Mouse (Mus musculus): ENCODE measurements at regions not wholly inside any gene's neighbourhood (a gene's known extent, or its start where the extent isn't known, plus 50 kb on each side); places are given as distances from the start of the nearest gene placed in this dataset.

DNA sequence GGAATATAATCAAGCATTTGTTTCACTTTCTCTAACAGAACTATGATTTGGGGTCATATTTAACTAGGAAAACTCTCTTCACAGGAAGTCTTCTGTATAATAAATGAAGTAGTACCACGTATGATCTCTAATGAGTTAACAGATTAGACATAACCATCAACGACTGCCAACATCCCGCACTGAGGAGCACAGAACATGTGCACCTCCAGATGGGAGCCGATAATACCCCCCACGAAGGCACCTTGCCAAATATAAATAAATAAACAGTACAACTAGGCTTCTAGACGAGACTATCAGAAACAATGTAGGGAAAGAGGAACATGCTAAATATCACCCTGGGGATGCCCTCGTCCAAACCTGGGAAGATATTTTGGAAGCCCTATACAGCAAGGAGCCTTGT is 114.8 kb upstream of the Cited2 start:
- no peak for DNase-seq

DNA sequence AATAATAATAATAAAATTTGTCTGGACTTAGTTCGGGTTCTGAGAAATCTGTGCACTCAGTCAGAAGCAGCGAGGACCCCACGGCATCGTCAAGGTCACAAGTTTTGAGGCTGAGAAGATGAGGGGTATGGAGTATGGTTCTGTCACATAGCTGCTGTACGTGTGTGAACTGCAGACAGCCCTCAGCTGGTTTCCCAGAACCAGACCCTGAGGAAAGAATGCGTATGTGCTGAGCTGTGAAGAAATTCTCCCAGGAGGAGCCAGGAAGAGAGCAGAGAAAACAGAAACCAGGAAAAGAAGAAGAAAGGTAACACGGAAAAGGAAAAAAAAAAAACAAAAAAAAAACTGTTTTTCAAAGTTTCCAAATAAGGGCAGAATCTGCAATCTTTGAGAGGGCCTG is 112.4 kb upstream of the Cited2 start:
- no peak for DNase-seq

DNA sequence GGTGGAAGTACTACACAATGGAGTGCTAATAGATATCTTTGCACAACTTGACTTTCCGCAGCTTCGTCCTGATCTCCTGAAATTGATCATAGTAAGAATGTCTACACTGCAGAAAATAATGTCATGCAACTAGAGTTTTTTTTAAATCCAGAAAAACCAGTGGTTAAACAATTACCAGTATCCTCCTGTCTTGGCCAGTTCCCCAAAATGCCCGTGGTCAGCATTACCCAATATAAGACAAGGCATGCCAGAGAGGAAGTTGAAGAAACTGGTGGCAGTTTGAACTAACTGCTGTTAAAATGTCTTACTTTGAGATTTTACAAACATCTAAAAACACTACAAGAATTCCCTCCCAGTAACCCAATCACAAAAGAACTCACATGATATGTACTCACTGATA is 109.7 kb upstream of the Cited2 start:
- DNase-seq, result peak in 1 of 2 experiments; percentile 28

DNA sequence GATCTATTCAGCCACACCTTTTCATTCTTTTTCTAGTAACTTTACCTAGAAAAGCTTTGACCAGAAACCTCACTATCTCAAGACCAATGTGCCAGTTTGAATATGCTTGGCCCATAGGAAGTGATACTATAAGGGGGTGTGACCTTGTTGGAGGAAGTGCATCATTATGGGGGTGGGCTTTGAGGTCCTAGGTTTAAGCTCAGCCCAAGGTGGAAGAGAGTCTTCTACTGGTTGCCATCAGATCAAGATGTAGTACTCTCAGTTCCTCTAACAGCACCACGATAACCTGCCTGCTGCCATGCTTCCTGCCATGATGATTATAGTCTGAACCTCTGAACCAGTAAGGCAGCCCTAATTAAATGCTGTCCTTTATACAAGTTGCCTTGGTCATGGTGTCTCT is 105.0 kb upstream of the Cited2 start:
- no peak for DNase-seq

DNA sequence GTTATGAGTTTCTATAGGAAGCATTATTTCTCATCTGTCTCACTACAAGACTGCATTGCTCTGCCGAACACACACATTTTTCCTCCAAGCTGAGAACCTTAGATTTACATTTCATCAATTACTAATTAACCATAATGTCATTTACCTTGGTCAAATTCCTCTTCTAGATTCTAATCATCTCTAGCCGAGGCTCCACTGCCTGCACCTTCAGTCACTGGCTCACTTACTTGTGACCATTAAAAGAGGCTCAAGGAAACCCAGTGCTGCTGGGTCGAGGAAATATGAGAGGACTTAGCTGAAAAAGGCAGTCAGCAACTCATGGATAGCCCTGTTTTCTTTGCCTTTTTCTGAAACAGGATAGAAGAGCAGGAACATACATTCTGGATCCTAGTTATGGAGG is 103.4 kb upstream of the Cited2 start:
- no peak for DNase-seq

DNA sequence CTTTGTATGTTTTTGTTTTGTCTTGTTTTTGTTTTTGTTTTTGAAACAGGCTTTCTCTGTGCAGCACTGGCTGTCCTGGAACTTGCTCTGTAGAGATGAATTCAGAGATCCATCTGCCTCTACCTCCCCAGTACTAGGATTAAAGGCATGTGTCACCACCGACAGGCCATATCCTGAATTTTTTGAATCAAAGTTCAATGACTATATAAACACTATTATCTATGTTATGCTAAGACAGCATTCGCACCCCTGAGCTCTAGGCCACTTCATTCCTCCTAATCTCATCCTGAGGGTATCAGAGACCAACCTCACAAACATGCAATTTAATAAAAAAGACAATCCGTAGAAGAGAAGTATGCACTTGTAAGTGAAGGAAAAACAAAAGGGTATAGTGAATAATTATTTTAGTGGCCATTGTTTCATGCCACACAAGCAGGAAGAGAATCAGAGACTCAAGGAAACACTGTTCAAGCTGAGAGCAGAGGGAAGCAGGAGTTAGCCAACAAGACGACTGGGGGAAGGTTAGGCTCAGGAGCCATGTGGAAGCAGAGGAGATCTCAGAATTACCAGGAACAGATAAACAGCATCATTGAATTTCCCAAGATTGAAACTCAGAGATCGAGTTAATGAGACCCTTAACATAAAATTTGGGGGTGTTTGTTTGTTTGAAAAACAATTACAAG is 101.2 kb upstream of the Cited2 start:
- no peak for DNase-seq

DNA sequence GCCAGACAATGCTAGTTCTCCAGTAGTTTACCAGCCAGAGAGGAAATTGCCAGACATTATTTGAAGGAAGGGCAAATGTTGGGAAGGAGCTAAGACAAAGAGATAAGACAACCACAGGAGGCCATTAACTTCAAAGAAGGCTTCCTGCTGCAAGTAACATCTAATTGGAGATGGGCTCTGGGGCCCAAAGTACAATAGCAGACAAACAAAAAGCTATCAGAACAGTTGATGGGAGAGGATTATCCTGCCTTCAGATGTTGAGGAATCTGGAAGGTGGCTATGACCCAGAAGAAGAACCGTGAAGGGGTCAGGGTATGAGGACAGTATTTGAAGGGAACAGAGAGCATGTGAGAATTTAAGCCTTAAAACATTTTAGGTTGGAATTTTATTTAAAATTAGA is 100.2 kb upstream of the Cited2 start:
- no peak for DNase-seq

DNA sequence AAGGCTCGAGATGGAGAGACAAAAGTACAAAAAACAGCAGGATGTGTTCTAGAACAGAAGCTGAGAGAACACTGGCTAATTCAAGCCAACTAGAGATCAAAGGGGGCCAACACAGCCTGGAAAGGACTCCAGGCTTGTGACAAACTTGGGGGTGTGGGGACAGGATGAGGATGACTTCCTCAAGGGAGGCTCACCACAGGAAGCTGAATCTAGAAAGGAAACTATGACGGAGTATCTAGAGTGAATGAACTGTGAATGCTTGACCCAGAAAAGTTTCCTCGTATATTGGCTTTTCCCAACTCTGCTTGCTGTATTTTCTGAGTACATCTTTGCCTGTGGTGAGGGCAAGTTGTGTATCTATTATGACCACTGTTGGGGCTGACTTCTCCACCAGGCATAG is 93.3 kb upstream of the Cited2 start:
- no peak for DNase-seq

DNA sequence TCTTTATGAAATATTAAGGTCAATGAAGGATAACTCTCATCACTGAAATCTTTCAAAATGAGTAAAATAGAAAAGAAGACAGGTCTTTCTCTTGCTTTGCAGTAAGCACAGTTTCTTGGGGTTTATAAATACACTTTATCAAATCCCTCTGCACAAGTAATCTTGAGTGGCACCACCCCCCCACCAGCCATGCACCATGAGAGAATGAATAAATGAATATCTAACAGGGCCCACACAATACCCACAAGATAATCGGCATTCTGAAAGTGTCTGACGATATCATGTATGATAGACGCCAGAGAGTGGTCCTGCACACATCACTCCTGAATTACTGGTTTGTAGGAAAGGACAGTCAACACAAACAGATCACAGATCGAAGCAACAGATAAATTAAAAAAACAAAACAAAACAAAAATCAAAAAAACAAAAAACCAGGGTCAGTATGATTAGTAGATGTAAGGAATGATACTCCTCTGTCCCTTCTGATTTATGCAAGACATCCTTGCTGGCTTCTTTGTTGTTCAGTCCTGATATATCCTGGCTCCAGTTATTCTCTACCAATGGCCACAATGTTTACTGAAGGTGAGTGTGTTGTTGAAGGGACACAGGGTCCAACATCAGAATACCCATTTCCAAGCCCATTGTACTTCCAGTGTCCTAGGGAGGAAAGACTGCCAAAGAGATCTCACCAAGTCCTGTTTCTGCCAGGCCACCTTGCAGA is 92.0 kb upstream of the Cited2 start:
- DNase-seq, result no peak

DNA sequence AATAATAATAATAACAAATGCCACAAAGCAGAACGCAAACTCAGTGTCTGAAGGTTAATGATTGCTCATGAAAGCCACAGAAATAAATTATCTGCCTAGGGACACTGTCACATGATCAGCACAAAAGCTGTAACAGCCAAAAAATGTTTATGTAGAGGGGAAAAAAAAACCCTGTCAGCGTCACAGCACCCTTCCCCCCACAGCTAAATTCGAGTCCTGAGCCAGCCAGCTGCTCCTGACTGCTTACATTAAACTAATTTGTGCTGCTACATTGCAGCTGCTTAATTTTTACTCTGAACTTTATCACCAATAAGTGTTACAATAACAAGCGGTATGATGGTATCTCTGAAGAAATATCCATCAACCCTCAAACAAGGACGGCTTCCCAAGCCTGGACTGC is 91.2 kb upstream of the Cited2 start:
- peak; percentile 52 to 73 for DNase-seq

DNA sequence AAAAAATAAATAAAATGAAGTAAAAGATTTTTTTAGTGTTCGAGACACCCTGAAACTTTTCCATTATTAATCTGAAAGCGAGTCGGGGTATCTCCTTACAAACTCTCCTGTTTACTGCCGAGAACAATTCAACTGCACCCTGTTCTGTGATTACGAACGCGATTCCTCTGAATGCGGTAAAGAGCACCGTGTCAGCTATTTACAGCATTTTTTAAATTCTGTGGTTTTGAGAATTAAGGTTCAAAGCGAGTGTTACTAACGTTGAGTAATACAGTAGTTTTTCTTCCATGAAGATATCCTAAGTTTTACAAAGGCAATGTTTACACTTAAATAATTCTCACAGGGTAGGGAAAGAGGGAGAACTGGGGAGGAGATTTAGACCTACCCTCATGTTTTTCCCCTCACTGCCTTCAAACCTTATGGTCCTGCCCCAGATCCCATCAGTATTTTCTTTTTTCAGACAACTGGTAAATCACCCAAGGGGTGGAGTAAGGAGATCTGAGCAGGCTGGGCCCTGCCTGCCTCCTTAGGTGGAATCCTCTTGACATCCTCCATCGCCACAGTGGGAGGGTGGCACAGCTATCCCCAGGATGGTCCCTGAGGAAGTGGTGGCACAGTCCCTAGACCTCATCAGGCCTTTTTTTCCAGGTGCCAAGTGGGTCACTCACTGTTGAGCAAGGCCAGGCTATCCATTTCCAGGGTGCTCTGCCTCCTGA is 89.9 kb upstream of the Cited2 start:
- no peak for DNase-seq

DNA sequence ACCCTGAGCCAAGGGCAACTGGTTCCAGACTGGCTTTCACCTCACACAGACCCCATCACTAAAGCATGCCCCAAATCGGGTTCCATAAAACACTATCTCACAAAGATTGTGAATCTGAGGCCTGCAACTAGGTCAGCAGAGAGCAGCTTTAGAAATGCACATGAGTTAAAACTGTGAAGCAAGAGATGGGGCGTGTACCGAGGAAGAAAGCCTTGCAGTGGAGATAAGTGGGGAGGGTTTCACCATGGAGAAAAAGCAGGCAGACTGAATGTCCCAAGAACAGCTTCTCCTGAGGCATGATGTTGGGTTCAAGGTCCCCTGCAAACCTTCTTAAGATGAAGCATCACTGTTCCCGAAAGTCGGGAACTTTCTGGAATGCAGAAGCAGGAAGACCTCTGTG is 77.7 kb upstream of the Cited2 start:
- no peak for DNase-seq

DNA sequence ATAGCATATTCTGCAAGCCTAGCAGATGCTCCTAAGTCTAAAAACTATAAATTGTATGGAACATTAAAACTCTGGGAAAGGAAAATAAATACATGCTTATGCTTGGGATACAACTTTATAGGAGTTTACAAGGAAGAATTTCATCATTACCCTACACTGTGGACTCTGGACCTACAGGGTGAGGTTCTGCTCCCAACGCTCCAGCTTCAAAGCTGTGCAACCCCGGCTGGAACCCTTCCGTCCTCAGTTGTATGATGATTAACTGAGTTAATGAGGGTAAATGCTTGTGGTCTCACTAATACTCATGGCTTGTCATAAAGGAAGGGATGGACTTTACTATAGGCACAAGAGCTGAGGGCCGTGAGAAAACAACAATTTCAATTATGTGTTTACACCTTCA is 76.6 kb upstream of the Cited2 start:
- DNase-seq, result no peak

DNA sequence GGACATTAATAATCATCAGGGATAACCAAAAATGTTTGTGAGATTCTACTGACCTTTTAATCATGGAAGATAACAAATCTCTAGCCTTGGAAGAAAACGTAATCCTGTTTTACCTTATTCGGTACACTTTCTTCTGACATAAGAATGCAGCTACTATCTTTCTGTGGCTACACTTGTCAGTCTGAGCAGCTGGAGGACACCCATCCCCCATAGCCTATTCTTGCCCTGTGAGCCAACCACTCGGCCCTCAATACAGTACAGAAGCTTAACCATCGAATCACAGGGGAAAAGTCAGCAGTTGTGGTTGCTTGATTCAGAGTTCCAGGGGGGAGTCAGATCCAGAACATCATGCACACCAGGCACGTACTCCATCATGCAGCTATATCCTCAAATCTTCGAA is 74.9 kb upstream of the Cited2 start:
- no peak for DNase-seq

DNA sequence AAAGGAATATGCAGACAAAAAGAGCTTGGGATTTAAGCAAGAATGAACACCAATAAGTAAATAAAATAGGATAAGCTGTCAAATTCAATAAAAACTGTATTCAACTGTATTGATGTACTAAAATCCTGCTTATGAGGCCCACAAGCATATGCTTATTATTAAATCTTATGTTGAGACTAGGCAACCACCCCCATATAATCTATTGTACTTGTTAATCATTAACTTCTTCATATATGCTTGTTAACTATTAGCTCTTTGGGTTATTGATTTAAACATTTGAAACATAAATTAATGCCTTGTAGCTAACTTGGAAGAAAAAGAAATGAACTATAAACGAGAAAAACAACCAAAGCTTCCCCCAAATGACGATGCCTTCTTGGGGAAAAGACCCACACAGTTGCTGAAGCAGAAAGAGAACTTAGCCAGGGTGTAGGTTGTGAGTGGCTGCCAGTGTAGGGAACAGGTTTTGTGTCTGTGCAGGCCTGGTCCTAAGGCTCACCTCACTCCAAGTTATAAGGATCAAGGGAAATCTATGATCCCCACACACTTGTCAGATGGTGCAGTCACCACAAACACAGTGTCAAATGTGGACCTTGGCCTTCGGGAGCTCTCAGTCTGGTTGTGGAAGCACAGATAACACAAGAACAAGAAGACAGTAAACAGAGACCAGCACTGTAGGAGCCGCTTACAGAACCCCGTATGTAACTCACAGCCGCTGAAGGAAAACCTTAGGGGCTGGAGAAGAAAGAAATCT is 71.8 kb upstream of the Cited2 start:
- DNase-seq, result no peak

DNA sequence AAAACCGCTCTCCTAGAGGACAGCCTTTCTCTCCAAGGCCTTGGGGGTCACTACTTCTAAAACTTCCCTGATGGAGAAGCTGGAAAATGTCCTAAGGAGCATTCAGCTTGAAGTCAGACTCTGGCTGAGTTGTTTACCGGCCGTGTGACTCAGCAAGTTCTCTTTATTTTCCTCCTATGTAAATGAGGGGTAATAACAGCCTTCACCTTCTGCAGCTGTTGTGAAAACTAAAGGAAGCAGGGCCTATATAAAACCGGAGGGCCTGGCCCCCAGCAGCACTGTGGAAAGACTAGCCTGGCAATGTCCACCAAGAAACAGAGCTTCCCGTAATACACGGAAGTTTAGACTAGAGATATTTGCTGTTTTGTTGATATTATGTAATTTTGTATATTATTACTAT is 69.7 kb upstream of the Cited2 start:
- no peak for DNase-seq

DNA sequence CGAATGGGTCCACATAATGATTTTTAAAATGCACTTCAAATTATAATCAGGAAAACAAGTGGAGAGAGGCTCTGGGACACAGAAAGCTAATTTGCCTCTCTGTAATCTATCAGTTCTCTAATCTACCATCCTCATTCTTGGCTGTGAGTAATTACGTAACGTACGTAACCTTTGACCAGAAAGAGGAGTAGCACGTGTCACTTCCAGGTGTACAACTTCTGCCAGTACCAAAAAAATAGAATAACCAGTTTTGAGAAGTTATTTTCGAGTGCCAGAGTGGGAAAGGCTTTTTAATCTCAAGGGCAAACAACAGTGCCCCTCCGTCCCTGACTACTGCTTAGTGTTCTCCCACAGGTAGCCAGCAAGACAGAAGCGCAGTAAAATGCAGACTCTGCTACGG is 69.2 kb upstream of the Cited2 start:
- no peak for DNase-seq

DNA sequence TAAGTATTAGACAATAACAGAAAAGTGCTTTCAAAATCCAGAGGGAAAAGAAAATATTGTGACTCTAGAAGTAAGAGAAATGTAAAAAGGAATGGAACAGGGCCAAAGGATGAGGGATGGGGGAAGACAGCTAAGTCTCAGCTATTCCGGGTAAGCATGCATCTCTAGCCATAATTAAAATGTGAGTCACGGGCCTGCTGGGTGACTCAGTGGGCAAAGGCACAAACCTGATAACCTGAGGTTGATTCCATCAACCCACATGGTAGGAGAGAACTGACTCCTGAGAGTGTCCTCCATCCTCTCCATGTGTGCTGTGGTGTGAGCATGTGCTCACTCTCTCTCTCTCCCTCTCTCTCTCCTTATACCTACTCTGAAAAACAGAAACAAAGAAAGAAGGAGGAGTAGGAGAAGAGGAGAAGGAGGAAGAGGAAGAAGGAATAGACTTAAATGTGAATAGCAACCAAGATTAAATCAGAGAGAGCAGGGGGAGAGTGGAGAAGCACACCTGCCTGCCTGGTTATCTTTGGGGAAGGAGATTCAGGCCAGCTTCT is 68.6 kb upstream of the Cited2 start:
- DNase-seq, result no peak

DNA sequence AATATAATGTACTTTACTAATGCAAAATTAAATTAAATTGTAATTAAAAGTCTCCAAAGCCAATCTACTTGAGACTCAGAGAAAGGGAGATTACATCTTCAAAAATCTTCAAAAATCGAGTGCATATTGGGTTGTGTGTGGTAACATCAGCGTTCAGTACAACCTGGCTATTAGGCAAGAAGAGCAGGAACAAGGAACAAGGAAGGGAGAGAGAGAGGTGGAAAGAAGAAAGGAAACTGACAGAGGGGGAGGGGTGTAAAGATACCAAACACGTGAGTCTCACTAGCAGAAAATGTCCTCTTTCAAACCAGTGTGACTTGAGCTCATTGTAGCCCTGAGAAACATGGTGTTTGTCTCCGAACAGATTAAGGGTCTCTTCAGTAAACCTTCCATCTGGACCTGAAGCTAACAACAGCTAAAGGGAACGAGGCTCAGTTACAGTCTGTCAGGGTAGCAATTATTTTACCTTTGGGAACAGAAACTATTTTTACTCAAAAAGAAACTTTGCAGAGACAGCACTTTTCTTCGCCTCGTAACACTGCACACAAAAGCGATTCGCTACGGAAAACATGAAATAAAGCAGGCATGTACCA is 67.5 kb upstream of the Cited2 start:
- no peak for DNase-seq

DNA sequence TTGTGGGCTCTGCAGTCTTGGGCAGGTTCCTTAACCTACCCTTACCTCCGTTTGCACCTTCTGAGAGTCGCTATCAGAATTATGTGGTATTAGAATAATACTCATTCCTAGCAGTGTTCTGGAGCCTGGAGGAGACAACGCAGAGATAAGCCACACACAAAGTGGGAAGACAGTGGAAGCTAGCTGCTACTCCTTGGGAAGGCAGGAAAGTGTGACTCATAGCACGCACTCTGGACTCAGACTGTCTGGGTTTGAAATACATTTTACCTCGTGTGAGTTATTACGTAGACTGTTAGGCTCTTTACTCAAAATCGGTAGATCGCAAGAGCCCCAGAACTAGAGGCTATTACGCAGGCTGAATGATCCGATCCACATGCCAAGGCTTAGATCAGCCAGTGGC is 66.7 kb upstream of the Cited2 start:
- no peak for DNase-seq

DNA sequence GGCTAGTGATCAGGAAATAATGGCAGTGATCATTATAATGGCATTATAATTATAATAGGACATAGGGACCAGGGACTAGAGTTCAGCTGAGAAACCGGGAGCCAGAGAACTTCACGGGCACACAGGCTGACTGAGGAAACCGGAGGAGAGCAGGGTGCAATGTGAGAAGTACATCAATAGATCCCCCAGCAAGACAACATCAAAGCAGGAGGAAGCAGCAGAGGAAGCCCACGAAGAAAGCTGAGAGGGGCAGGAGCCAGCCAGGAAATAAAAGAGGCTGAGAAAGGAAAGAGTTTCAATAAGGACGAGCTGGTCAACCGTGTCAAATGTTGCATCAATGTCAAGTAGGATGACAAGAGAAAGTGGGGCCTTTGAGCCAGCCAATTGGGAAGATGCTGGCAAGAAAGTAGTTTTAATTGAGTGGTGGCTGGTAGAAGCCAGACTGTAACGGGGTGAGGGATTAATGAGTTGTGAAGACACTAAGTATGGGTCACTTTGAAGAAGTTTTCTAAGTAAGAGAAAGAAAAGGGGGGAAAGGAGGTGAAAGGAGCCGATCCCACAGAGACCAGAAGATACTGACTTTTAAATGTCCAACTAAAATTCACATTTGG is 66.0 kb upstream of the Cited2 start:
- peak; percentile 14 to 35 for DNase-seq

DNA sequence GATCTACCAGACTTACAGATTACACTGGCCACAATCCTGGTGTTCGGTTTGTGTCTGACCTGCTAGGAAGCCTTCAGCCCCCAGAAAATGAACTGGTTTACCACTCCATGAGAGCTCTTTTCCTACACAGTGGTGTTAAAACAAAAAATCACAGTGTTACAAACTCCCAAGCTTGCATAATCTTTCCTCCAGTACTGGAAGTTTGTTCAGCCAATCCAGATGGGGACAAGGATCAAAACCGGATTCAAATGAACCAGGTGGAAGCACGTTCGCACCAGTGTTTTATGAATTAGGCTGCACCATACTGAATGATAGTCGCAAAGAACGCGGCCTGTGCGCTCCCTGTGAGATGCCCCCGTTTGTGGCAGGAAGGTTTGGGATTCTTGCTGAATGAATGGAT is 63.4 kb upstream of the Cited2 start:
- DNase-seq, result no peak
